Mouse (Mus musculus): ENCODE measurements around the gene Zfp628.

The Zfp628 gene

DNA sequence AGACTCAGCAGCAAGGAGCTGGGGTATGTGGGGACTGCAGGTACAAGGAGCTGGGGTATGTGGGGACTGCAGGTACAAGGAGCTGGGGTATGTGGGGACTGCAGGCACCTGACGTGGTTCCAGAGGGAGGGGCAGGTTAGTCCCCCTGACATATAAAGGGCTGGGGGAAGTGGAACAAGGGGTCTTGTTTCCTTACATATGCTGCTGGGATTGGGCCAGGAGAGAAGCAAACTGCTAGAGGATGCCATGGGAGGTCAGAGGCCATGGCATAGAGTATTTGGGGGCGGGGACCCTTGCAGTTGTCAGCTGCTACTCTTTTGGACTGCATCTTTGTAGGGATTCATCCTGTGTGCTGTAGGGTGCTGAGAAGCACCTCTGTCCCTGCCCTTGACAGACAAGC is 2.5 kb downstream of the Zfp628 start:
- CTCF ChIA-PET: no interaction called here

- CTCF ChIA-PET: no interaction called here
Measured at GRCm38 (mm10) chr7:4918681-4919080, 3.7 kb downstream of the Zfp628 start.

GRCm38 (mm10) chr7:4919096-4919495 is 4.1 kb downstream of the Zfp628 start:
- CTCF ChIA-PET: no interaction called here

DNA sequence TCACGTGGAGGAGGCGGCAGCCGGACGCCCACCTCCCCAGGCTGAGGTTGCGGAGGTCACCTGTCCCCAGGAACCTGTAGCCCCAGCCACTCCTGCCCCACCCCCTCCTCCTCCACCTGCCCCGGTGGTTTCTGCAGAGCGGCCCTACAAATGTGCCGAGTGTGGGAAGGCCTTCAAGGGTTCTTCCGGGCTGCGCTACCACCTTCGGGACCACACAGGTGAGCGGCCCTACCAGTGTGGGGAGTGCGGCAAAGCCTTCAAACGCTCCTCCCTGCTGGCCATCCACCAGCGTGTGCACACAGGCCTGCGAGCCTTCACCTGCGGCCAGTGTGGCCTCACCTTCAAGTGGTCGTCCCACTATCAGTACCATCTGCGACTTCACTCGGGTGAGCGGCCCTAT is 5.0 kb downstream of the Zfp628 start:
- CTCF ChIA-PET: no interaction called here

DNA sequence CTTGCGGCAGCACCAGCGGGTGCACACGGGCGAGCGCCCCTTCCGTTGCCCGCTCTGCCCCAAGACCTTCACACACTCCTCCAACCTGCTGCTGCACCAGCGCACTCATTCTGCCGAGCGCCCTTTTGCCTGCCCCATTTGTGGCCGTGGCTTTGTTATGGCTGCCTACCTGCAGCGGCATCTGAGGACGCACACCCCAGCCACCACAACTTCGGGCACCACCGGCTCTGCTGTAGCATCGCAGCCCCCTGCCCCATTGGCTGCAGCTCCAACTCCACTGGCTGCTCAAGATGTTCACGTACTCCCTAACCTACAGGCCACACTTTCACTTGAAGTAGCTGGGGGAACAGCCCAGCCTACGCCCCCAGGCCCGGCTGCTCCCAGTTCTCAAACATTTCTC is 5.5 kb downstream of the Zfp628 start:
- CTCF ChIA-PET: no interaction called here

DNA sequence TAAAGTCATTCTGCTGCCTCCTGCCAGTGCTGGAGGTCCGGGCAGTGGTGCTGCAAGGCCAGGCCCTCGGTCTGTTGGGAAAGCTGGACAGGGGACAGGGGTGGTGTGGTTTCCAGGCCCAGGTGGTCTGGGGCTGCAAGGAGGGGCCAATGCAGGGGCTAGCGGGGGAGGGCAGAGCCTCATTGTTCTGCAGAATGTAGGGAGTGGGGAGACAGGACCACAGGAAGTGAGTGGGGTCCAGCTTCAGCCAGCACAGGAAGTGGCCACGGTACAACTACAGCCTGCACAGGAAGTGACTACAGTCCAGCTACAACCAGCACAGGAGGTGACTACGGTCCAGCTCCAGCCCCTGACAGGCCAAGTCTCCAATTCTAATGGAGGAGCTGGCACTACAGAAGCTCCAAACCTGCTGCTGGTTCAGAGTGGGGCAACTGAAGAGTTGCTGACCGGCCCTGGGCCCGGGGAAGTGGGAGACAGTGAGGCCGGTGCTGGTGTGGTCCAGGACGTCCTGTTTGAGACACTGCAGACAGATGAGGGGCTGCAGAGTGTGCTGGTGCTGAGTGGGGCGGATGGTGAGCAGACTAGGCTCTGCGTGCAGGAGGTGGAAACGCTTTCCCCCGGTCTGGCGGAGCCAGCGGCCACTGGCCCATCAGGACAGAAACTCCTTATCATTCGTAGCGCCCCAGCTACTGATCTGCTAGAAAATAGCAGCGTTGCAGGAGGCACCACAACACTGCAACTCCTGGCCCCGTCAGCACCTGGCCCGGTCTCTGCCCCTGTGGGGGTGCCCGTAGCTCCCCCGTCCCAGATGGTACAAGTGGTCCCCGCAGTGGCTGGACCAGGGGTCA is 6.2 kb downstream of the Zfp628 start:
- CTCF ChIA-PET: no interaction called here

DNA sequence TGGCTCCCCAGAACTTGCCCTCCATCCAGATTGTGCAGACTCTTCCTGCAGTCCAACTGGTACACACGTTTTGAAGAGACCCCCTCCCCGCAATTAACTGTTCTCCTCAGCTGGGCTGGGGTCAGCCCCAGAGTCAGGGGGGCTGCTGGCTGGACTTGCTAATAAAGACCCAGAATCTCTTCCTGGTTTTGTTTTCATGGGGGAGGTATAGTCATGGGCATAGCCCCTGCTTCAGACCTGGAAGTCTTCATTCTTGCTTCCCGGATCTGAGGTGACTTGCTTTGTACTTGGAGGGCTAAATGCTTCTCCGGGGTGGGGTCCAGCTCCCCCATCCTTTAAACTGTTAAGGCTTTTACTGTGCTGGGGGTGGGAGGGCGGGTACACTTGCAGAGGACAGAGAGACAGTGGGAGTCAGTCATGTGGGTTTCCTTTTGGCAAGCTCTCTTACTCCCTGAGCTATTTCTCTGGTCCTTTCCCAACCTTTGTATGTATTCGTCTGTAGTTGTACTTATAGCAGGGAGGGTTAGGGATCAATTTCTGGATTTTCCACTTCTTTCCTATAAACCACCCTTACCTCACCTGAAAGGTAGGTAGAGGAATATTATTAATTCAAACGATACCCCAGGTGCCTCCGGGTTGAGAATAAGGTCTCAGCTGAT is 6.9 kb downstream of the Zfp628 start, which contains the start of gene Nat14:
Nat14 (plus strand) TSS at position 205 of the 659 bp plus-strand sequence.
- CTCF ChIA-PET: interaction anchor here (1.1 kb wide), 1 partner anchor 11 kb away, joined by 3 read pairs; no protein-coding TSS in a partner anchor

GRCm38 (mm10) chr7:4922508-4922907 is 7.5 kb downstream of the Zfp628 start:
- CTCF ChIA-PET: interaction anchor here (1.1 kb wide), 1 partner anchor 11 kb away, joined by 3 read pairs; no protein-coding TSS in a partner anchor

DNA sequence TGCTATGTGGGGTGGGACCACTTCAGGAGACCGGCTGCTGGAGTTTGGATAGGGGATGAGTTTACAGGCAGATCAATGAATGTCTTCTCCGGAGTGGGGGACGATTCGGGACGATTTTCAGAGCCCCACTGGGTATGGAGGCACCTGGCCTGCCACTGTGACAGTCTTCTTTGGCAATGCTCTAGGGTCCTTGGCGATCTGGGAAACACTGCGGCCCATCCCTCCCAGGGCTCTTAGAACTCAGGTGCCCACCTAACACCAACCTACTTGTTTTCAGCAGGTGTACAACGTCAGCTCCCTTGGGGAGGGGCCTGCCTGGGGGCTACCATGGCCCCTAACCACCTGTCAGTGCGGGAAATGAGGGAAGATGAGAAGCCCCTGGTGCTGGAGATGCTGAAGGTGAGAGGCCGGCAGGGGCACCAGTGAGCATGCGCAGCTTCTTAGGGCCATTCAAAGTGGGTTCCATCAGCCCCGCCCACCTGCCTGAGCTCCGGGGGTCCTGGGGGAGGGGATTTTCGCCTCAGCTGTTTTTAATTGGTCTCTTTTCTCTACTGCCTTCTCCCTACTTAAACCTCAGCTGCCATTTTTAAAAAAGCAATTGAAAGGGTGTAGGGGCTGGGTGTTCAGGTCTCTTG is 8.0 kb downstream of the Zfp628 start:
- CTCF ChIA-PET: interaction anchor here (1.1 kb wide), 1 partner anchor 12 kb away, joined by 3 read pairs; no protein-coding TSS in a partner anchor

DNA sequence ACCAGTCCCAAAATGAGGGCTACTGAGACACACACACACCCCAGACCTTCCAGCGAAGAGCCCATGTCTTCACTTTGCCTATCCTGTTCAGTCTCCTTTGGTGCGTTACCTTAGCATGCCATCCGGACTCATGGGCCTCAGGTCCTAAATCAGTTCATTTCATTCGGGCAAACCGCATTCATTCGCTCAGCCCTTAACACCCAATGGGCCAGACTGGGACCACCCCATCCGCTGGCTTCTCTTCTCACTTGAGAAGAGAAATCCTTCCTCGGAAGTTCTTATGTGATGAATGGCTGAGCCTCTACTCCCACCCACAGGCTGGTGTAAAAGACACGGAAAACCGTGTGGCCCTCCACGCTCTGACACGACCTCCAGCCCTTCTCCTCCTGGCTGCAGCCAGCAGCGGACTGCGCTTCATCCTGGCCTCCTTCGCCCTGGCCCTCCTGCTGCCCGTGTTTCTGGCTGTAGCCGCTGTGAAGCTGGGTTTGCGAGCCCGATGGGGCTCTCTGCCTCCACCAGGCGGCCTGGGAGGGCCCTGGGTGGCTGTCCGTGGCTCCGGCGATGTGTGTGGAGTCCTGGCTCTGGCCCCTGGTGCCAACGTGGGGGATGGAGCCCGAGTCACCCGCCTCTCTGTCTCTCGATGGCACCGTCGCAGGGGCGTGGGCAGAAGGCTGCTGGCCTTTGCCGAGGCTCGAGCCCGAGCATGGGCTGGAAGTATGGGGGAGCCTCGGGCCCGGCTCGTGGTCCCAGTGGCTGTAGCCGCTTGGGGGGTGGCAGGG is 8.8 kb downstream of the Zfp628 start:
- CTCF ChIA-PET: no interaction called here

GRCm38 (mm10) chr7:4924483-4924882 is 9.5 kb downstream of the Zfp628 start:
- CTCF ChIA-PET: no interaction called here

DNA sequence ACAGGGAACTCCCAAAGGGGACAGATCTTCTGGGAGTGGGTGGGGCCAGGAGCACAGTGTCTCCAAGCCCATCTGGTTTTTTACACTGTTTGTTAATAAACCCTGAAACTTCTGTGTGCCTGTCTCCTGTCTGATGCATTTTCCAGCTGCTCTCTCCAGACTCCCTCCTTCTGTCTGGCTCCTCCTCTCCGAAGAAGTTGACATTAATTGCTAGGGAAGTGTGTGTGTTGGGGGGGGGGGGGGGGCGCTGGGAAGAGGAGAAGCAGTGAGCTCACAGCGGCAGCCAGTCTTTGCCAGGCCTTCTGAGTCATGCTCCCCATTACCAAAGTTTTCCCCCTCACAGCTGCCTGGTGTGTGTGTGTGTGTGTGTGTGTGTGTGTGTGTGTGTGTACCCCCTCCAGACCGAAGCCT is 9.9 kb downstream of the Zfp628 start:
- CTCF ChIA-PET: interaction anchor here (0.6 kb wide), 2 partner anchors 21 to 494 kb away, joined by 4 to 6 read pairs; no protein-coding TSS in a partner anchor

DNA sequence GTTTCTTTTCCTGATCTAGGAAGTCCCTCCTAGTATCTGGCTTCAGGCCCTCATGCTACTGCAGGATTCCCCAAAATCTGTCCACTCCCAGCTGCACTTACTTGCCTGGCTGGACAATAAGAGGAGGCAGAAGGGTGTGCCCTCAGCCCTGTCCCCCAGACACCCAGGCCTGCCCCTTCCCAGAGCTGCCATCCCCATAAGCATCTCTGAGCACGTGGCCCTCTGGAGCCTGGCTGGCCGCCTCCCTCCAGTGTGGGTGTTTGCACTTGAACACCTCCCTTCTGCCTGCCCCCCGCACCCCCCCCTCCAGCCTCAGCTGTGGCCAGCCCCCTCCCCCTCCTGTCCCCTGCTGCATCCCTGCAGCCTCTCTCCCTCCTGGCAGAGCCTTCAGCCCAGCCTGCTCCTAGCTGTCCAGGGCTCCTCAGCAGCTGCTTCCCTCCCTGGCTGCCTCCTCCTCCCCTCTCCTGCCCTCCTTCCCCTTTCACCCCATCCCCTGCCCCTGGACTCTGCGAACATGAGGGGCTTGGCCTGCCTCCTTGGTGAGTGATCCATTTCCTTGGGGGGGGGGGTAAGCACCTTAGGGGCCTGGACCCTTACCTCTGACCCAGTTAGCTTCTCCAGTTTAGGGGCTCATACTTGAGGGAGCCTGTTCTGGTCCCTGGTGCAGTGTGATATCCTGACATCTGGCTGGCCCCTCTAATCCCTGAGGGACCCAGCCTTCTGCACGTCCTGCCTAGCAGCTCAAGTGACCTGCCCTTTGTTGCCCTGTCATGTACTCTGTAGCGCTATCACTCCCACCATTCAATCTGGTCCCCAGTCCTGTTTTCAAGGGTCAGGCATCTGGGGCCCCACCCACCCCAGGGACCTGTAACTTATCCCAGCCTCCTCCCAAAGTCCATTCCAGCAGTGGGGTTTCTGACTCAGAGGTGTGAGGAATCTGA is 10.7 kb downstream of the Zfp628 start, which contains the start of gene Ssc5d:
Ssc5d (plus strand) TSS at position 345 of the 941 bp plus-strand sequence.
- CTCF ChIA-PET: interaction anchor here (0.6 kb wide), 3 partner anchors 20 to 494 kb away, joined by 4 to 6 read pairs (median 4); partner anchors contain the start of gene Eps8l1

- CTCF ChIA-PET: interaction anchor here (1.2 kb wide), 1 partner anchor 13 kb away, joined by 3 read pairs; no protein-coding TSS in a partner anchor
Measured at GRCm38 (mm10) chr7:4926849-4927248, 11.8 kb downstream of the Zfp628 start.

DNA sequence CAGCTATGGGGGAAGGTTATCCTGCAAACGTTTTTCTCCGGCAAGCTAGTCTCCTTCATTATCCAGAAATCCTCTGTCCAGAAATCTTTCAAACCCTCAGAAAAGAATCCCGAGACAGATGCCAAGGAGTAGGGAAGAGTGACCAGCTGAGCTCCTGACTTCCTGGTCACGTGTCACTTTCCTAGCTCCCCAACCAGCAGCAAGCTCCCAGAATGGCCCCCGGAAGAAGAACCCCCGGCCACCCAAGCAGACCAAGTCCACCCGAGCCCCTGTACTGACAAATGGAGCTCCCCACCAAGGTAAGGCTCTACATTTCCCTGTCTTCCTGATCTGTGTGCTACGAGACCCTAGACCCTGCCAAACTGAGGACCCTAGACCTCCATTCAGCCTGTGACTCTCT is 12.7 kb downstream of the Zfp628 start:
- CTCF ChIA-PET: no interaction called here

- CTCF ChIA-PET: no interaction called here
Measured at GRCm38 (mm10) chr7:4928323-4928722, 13.3 kb downstream of the Zfp628 start.

GRCm38 (mm10) chr7:4933103-4933502 is 18.1 kb downstream of the Zfp628 start:
- CTCF ChIA-PET: interaction anchor here (0.6 kb wide), 1 partner anchor 66 kb away, joined by 3 read pairs; no protein-coding TSS in a partner anchor

- CTCF ChIA-PET: no interaction called here
Measured at GRCm38 (mm10) chr7:4934160-4934914, 19.3 kb downstream of the Zfp628 start.

DNA sequence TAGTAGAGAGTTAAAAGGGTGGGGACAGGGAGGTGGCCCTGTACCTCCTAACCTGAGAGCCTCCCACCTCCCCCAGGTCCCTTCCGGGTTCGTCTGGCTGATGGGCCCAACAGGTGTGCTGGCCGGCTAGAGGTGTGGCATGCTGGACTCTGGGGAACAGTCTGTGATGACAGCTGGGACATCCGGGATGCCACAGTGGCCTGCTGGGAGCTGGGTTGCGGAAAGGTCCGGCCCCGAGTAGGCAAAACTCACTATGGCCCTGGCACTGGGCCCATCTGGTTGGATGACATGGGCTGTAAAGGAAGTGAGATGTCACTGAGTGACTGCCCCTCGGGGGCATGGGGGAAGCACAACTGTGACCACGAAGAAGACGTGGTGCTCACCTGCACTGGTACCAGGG is 21.8 kb downstream of the Zfp628 start:
- CTCF ChIA-PET: no interaction called here

Measured in spleen, embryonic (tissue).